23 mouse cellular contexts compared by ENCODE assay signal in the genomic region with DNA sequence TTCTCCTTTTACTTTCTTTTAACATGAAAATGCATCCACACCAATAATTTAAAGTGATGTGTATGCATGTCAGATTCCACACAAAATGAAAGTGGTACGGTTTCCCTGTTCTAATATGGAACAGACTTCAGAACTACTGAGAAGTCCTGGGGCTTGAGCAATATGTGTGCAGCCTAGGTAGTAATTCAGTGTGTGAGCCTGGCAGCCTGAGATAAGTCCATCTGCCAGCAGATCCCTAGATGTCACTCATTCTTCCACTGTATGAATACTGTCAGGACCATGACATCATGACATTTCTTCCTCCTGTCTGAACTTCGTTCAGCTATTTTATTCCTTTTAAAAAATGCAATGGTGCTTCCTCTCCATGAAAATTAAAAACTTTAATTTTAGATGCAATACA.
DNase-seq lines count a peak whose midpoint lies in the region; ATAC-seq and TF ChIP-seq lines count a peak whose summit lies in the region.
"Had no signal": no experiment of that assay in that cellular context is flagged by ENCODE, and none has a peak within 500 bp of the region (broad histone marks: within the 10 kb centered on the region; RNA-seq: fewer than 3 reads in every experiment).

No protein-coding gene starts in this region.

- peak; percentile 0 for DNase-seq in hindbrain, postnatal 0 days (ENCODE audit: low spot score)
- DNase-seq in hindbrain, embryonic 11.5 days (ENCODE audit: low spot score): no peak
- DNase-seq in limb, embryonic 11.5 days (ENCODE audit: low spot score): no peak
- DNase-seq in limb, embryonic 10.5 days (ENCODE audit: low spot score): no peak
- DNase-seq in midbrain, postnatal 0 days (ENCODE audit: low spot score): no peak
- peak; percentile 9 for DNase-seq in brain, embryonic 14.5 days (ENCODE audit: low read depth)
- DNase-seq in layer of hippocampus, postnatal 25 days (ENCODE audit: extremely low spot score in 1 of 2, low spot score in 1 of 2): no peak
- DNase-seq: adrenal gland, adult 2 months; adrenal gland, adult 8-10 months; adrenal gland, postnatal 10 days; adrenal gland, postnatal 14 days; adrenal gland, postnatal 25 days; adrenal gland, postnatal 36 days; B cell, adult 2 months; cerebellum, adult 11 months; cerebellum, adult 11-12 months; cerebellum, adult 18-20 months had no signal

- no peaks in the 10 kb centered on the region for H3K36me3 ChIP-seq in hindbrain, postnatal 0 days (ENCODE audit: insufficient read depth, low read length)
- no peaks in the 10 kb centered on the region for H3K36me3 ChIP-seq in hindbrain, embryonic 11.5 days (ENCODE audit: control insufficient read depth, insufficient read depth, low read length)
- H3K36me3 ChIP-seq in limb, embryonic 11.5 days (ENCODE audit: control insufficient read depth, insufficient read depth, low read length): no peaks in the 10 kb centered on the region
- no peaks in the 10 kb centered on the region for H3K36me3 ChIP-seq in limb, embryonic 10.5 days
- H3K36me3 ChIP-seq in midbrain, postnatal 0 days (ENCODE audit: insufficient read depth, low read length): no peaks in the 10 kb centered on the region
- no peaks in the 10 kb centered on the region for H3K36me3 ChIP-seq in midbrain, embryonic 13.5 days
- H3K36me3 ChIP-seq: G1E had no signal

- WGBS in hindbrain, postnatal 0 days: 68% methylated on average over 2 of the region's 2 CpGs
- WGBS in hindbrain, embryonic 11.5 days: 80% methylated on average over 2 of the region's 2 CpGs
- WGBS in limb, embryonic 11.5 days: 81% methylated on average over 2 of the region's 2 CpGs
- WGBS in limb, embryonic 10.5 days: 89% methylated on average over 2 of the region's 2 CpGs
- 61% methylated on average over 2 of the region's 2 CpGs for WGBS in midbrain, postnatal 0 days
- 82% methylated on average over 2 of the region's 2 CpGs for WGBS in midbrain, embryonic 13.5 days

- H3K4me3 ChIP-seq in hindbrain, postnatal 0 days (ENCODE audit: low read length): no peak overlapping the region
- no peak overlapping the region for H3K4me3 ChIP-seq in hindbrain, embryonic 11.5 days (ENCODE audit: low read depth, low read length)
- no peak overlapping the region for H3K4me3 ChIP-seq in limb, embryonic 11.5 days (ENCODE audit: low read depth, low read length)
- no peak overlapping the region for H3K4me3 ChIP-seq in limb, embryonic 10.5 days
- no peak overlapping the region for H3K4me3 ChIP-seq in midbrain, postnatal 0 days (ENCODE audit: low read depth, low read length)
- H3K4me3 ChIP-seq in midbrain, embryonic 13.5 days (replicated peaks): no peak overlapping the region

- TF ChIP-seq POLR2A in brain, embryonic 14.5 days (IDR thresholded peaks at IDR 0.05; ENCODE audit: borderline replicate concordance, extremely low read depth, insufficient read depth, insufficient read length, poor library complexity, severe bottlenecking): no peak

- no peak for TF ChIP-seq CTCF in hindbrain, postnatal 0 days (IDR thresholded peaks at IDR 0.05; ENCODE audit: low read depth)
- TF ChIP-seq CTCF in midbrain, postnatal 0 days (IDR thresholded peaks at IDR 0.05): no peak
- TF ChIP-seq CTCF in brain, embryonic 14.5 days (IDR thresholded peaks at IDR 0.05; ENCODE audit: borderline replicate concordance, extremely low read depth, insufficient read depth, insufficient read length): no peak

- H3K4me2 ChIP-seq in hindbrain, postnatal 0 days (ENCODE audit: low read depth, low read length): no peak overlapping the region
- H3K4me2 ChIP-seq in hindbrain, embryonic 11.5 days (replicated peaks; ENCODE audit: low read depth, low read length): no peak overlapping the region
- H3K4me2 ChIP-seq in limb, embryonic 11.5 days (ENCODE audit: low read depth, severe bottlenecking): no peak overlapping the region
- no peak overlapping the region for H3K4me2 ChIP-seq in midbrain, postnatal 0 days (ENCODE audit: low read depth, low read length, poor library complexity, severe bottlenecking)
- H3K4me2 ChIP-seq in midbrain, embryonic 13.5 days (replicated peaks): no peak overlapping the region

- no peak overlapping the region for H3K9ac ChIP-seq in hindbrain, postnatal 0 days (replicated peaks; ENCODE audit: low read length)
- H3K9ac ChIP-seq in hindbrain, embryonic 11.5 days (ENCODE audit: low read depth, low read length): no peak overlapping the region
- H3K9ac ChIP-seq in limb, embryonic 11.5 days (ENCODE audit: low read length): no peak overlapping the region
- H3K9ac ChIP-seq in midbrain, postnatal 0 days (replicated peaks; ENCODE audit: low read length, poor library complexity, severe bottlenecking): no peak overlapping the region
- H3K9ac ChIP-seq in midbrain, embryonic 13.5 days (replicated peaks): no peak overlapping the region

- H3K4me1 ChIP-seq in hindbrain, postnatal 0 days (ENCODE audit: insufficient read depth, low read length): no peaks in the 10 kb centered on the region
- no peaks in the 10 kb centered on the region for H3K4me1 ChIP-seq in hindbrain, embryonic 11.5 days (replicated peaks; ENCODE audit: control insufficient read depth, insufficient read depth, low read length)
- H3K4me1 ChIP-seq in limb, embryonic 11.5 days (ENCODE audit: control insufficient read depth, insufficient read depth, low read length): no peaks in the 10 kb centered on the region
- H3K4me1 ChIP-seq in limb, embryonic 10.5 days: no peaks in the 10 kb centered on the region
- H3K4me1 ChIP-seq in midbrain, postnatal 0 days (ENCODE audit: insufficient read depth, low read length): no peaks in the 10 kb centered on the region
- no peaks in the 10 kb centered on the region for H3K4me1 ChIP-seq in midbrain, embryonic 13.5 days (replicated peaks)

- H3K27ac ChIP-seq in hindbrain, postnatal 0 days: no peak overlapping the region
- H3K27ac ChIP-seq in hindbrain, embryonic 11.5 days (ENCODE audit: low read depth, low read length): no peak overlapping the region
- H3K27ac ChIP-seq in limb, embryonic 11.5 days (replicated peaks; ENCODE audit: low read depth, low read length): no peak overlapping the region
- H3K27ac ChIP-seq in limb, embryonic 10.5 days: no peak overlapping the region
- H3K27ac ChIP-seq in midbrain, postnatal 0 days (ENCODE audit: low read depth, low read length): no peak overlapping the region
- no peak overlapping the region for H3K27ac ChIP-seq in midbrain, embryonic 13.5 days

- ATAC-seq in hindbrain, postnatal 0 days: no peak
- no peak for ATAC-seq in hindbrain, embryonic 11.5 days (ENCODE audit: low FRiP score)
- ATAC-seq in limb, embryonic 11.5 days (ENCODE audit: insufficient number of reproducible peaks, low FRiP score, low TSS enrichment, low read depth): 0 out of 2 replicates have a peak, but pooled peaks have one; percentile 51
- ATAC-seq in midbrain, postnatal 0 days (ENCODE audit: low FRiP score): peak; percentile 62; the same call in 1 of the 2 replicates
- ATAC-seq in midbrain, embryonic 13.5 days: no peak
- ATAC-seq: activated CD4-positive, CD25-positive, alpha-beta regulatory T cell, adult 4 months; CD4-positive, CD25-positive, alpha-beta regulatory T cell, adult 4 months; Patski had no signal

- H3K27me3 ChIP-seq in hindbrain, postnatal 0 days (ENCODE audit: insufficient read depth, low read length): no peaks in the 10 kb centered on the region
- no peaks in the 10 kb centered on the region for H3K27me3 ChIP-seq in hindbrain, embryonic 11.5 days (ENCODE audit: control insufficient read depth, insufficient read depth, low read length)
- H3K27me3 ChIP-seq in limb, embryonic 11.5 days (ENCODE audit: control insufficient read depth, insufficient read depth, low read length): no peaks in the 10 kb centered on the region
- no peaks in the 10 kb centered on the region for H3K27me3 ChIP-seq in limb, embryonic 10.5 days (ENCODE audit: low read depth, poor library complexity, severe bottlenecking)
- H3K27me3 ChIP-seq in midbrain, postnatal 0 days (ENCODE audit: insufficient read depth, low read length): no peaks in the 10 kb centered on the region
- no peaks in the 10 kb centered on the region for H3K27me3 ChIP-seq in midbrain, embryonic 13.5 days
- H3K27me3 ChIP-seq: CH12.LX had no signal

- H3K9me3 ChIP-seq in hindbrain, postnatal 0 days (ENCODE audit: low read length): no peaks in the 10 kb centered on the region
- no peaks in the 10 kb centered on the region for H3K9me3 ChIP-seq in hindbrain, embryonic 11.5 days (ENCODE audit: control insufficient read depth, low read length)
- H3K9me3 ChIP-seq in limb, embryonic 11.5 days (ENCODE audit: control insufficient read depth, low read length): no peaks in the 10 kb centered on the region
- H3K9me3 ChIP-seq in limb, embryonic 10.5 days (replicated peaks): no peaks in the 10 kb centered on the region
- no peaks in the 10 kb centered on the region for H3K9me3 ChIP-seq in midbrain, postnatal 0 days (ENCODE audit: low read length)
- H3K9me3 ChIP-seq in midbrain, embryonic 13.5 days: no peaks in the 10 kb centered on the region

Comparison
In these comparisons a context has a peak if more than half of its experiments do, and no peak if none do; other contexts are left out.
1. ATAC-seq: peak in limb, embryonic 11.5 days (single experiment) and midbrain, postnatal 0 days (single experiment); none in hindbrain, postnatal 0 days (single experiment), hindbrain, embryonic 11.5 days (single experiment) and midbrain, embryonic 13.5 days (single experiment).
2. DNase-seq: peak in hindbrain, postnatal 0 days (single experiment) and brain, embryonic 14.5 days (single experiment); none in hindbrain, embryonic 11.5 days (single experiment), limb, embryonic 11.5 days (single experiment), limb, embryonic 10.5 days (single experiment), midbrain, postnatal 0 days (single experiment) and layer of hippocampus, postnatal 25 days (0 of 2).